Mouse (Mus musculus) cerebellum, postnatal 10 days (tissue): ENCODE results near the gene Khk.
A peak's percentile ranks its signal among the peaks of the same experiment; 100 is the strongest.

Source experiments
- DNase-seq, 2 experiments: peaks; one replicate each; pipeline ENCODE4 v3.0.0; 2021; ENCODE audit warnings: mixed read lengths in 2 of 2

The Khk gene

GRCm38 (mm10) chr5:30913060-30913841 lies 8.0 kb upstream of the Khk start, which contains the start of gene Emilin1:
Gene Emilin1 (plus strand): TSS chr5:30913402.
- DNase-seq = peak in 1 of 2 experiments; percentile 41

DNA sequence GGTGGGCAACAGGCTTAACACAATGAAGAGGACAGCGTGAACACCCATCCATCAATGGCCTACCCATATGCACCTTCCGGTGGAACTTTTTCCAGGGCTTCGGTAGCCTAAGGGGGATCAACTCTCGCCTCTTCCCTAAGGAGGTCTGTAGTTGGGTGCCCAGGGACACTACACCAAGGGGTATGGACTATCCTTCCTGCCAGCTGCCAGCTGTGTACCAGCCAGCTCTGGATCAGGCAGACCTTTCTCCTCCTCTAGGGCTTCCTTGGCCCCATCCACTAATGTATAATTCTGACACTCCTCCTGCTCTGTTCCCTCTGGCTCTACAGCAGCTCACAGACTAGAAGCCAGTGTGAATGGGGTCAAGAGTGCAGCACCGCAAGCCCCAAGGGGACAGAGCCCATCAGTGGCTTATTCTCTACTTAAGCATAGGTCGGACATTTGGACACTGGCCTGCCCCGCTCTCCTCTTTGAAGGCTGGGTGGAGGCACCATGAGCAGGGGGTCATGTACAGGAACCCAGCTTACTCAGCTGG lies 7.1 kb upstream of the Khk start:
- DNase-seq = no peak

GRCm38 (mm10) chr5:30914849-30915248 lies 6.4 kb upstream of the Khk start:
- no peak for DNase-seq

- no peak for DNase-seq
Observed at GRCm38 (mm10) chr5:30915456-30915855, 5.8 kb upstream of the Khk start.

GRCm38 (mm10) chr5:30915974-30916433 lies 5.2 kb upstream of the Khk start:
- DNase-seq = peak; percentile 89 to 91

DNA sequence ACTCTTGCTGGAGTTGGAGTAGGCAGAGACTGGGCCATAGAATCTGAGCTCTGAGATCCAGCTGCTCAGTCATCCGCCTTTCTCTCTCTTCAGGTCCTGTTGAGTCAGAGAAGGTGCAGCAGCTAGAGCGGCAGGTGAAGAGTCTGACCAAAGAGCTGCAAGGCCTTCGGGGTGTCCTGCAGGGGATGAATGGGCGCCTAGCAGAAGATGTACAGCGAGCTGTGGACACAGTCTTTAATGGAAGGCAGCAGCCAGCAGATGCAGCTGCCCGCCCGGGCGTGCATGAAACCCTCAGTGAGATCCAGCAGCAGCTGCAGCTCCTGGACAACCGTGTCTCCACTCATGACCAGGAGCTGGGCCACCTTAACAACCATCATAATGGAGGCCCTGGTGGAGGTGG lies 4.4 kb upstream of the Khk start:
- DNase-seq = no peak

DNA sequence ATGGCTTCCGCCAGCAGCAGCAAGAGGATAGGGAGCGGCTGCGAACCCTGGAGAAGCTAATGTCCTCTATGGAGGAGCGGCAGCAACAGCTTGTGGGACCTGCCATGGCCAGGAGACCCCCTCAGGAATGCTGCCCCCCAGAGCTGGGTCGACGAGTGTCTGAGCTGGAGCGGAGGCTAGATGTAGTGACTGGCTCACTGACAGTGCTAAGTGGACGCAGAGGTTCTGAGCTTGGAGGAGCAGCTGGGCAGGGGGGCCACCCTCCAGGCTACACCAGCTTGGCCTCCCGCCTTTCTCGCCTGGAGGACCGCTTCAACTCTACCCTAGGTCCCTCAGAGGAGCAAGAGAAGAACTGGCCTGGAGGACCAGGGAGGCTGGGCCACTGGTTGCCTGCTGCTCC lies 3.9 kb upstream of the Khk start:
- no peak for DNase-seq

DNA sequence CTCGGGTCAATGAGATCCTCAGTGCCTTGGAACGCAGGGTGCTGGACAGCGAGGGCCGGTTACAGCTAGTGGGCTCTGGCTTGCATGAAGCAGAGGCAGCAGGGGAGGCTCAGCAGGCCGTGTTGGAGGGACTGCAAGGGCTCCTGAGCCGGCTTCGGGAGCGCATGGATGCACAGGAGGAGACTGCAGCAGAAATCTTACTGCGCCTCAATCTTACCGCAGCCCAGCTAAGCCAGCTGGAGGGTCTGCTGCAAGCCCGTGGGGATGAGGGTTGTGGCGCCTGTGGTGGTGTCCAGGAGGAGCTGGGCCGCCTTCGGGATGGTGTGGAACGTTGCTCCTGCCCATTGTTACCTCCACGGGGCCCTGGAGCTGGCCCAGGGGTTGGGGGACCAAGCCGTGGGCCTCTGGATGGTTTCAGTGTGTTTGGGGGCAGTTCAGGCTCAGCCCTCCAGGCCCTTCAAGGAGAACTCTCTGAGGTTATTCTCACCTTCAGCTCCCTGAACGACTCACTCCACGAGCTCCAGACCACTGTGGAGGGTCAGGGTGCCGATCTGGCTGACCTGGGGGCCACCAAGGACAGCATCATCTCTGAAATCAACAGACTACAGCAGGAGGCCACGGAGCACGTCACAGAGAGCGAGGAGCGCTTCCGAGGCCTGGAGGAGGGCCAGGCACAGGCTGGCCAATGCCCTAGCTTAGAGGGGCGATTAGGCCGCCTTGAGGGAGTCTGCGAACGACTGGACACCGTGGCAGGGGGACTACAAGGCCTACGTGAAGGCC lies 3.1 kb upstream of the Khk start:
- DNase-seq = no peak

DNA sequence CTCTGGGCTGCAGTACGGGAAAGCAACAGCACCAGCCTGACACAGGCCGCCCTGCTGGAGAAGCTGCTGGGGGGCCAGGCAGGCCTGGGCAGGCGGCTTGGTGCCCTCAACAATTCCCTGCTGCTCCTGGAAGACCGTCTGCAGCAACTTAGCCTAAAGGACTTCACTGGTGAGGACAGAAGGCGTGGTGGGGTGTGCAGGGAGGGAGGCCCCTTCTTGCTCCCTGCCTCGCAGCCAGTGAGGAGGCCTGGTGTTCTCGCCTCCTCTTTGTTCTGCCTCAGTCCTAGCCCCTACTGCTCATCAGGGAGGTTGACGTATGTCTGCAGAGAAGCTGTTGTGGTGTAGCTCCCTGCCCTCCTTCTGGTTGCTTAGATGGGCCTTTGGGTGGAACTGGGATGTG lies 2.5 kb upstream of the Khk start:
- no peak for DNase-seq

- no peak for DNase-seq
Observed at GRCm38 (mm10) chr5:30919831-30920614, 1.2 kb upstream of the Khk start.

GRCm38 (mm10) chr5:30920621-30921020 lies 610 bp upstream of the Khk start:
- no peak for DNase-seq

- DNase-seq = no peak
Observed at GRCm38 (mm10) chr5:30922581-30923041, 1.4 kb downstream of the Khk start.

- DNase-seq = no peak
Observed at GRCm38 (mm10) chr5:30923119-30923518, 1.9 kb downstream of the Khk start.

DNA sequence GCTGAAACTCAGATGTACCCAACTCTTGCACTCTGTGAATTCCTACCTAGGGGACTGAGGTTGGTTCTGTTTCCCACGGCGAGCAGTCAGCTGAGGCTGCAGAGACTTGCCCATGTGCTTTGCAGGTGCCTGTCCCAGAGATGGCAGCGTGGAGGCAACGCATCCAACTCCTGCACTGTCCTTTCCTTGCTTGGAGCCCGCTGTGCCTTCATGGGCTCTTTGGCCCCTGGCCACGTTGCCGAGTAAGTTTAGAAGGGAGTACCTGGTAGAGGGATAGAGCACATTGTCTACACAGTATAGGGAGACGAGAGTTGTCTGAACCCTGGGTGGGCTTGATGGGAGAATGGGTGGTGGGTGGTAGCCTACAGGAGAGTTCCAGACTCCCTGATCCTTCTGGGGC lies 3.4 kb downstream of the Khk start:
- no peak for DNase-seq

DNA sequence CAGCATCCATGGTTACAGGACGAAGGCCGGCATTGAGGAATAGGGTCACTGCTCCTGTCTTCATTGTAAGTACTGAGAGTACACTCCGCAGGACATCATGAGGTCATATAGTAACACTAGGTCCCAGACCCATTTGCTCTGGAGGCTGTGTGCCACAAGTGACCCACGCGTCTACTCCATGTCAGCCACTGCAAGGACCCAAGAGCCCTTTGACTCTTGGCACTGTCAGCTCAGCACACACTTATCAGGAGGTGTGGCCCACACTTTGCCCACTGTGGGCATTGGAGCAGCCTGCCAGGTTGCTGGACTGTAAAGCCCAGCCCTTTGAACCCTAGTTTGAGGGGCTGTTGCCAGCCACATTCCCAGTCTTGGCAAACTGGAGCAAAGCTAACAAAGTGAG lies 4.0 kb downstream of the Khk start:
- no peak for DNase-seq

DNA sequence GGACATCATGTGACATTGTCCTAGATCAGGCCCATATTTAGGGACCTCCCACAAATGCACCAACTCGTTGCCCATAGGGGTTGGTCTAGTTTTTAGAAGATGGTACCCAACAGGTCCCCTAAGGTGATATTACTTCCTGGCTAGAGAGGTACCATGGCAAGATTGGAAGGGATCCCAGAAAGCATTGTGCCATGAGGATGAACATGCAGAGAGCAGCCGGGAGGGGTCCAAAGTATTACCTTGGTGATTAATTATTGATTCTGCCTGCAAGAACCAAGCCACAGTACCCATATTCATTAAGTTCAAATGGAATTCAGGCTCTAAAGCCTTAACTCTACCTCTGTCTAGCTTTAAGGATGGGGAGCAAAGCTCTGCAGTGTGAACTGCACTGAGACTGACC lies 4.8 kb downstream of the Khk start:
- DNase-seq = no peak

DNA sequence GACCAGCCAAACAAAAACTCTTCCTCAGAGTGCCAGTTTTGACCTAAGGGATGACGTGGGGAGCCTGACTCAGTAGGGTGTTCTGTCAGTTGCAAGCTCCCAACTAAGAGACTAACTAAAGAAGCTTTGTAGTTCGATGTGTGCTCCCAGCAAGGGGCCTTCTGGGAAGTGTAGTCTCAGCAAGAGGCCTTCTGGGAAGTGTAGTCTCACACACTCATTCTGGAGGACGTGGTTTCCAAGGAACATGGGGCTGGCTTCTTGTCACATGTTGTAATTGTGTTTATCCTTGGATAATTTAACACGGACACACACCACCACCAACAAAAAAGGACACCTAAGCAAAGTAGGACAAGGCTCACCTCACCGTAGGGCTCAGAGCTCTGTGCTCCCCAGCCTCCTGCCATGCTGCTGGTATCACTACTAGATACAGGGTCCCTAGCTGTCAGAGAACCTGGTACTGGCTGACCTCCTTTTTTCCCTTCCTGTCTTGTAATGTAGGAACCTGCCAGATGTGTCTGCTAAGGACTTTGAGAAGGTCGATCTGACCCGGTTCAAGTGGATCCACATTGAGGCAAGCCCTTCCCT lies 6.8 kb downstream of the Khk start:
- peak; percentile 53 to 57 for DNase-seq

DNA sequence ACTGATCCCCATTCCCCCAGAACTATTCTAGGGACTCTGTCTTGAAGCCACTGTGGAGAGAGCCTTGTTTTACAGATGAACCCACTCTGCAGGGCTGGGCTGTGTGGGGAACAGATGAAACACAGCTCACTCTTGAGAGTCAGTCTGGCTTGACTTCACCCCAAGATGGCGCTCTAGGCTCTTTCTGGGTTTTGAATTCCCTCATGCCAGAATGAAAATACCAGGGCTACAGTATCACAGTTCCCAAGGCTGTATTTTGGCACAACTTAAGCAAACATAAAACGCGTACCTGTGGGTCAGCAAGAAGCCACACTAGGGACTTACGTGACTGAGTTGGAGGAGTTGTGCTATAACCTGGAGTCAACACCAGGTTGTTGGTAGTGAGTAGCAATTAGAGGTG lies 8.9 kb downstream of the Khk start:
- DNase-seq = peak; percentile 90 to 92

DNA sequence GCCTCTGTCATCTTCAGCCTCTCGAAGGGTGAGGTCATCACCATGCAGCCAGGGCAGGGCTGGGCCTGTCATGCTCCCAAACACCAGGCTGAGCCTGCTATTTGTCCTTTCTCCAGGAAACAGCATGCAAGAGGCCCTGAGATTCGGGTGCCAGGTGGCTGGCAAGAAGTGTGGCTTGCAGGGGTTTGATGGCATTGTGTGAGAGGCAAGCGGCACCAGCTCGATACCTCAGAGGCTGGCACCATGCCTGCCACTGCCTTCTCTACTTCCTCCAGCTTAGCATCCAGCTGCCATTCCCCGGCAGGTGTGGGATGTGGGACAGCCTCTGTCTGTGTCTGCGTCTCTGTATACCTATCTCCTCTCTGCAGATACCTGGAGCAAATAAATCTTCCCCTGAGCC lies 9.6 kb downstream of the Khk start:
- peak; percentile 62 to 68 for DNase-seq

- DNase-seq = no peak
Observed at GRCm38 (mm10) chr5:30931378-30931777, 10.1 kb downstream of the Khk start.

- DNase-seq = no peak
Observed at GRCm38 (mm10) chr5:30933705-30934104, 12.5 kb downstream of the Khk start.

- no peak for DNase-seq
Observed at GRCm38 (mm10) chr5:30934725-30935461, 13.7 kb downstream of the Khk start.
